Mouse (Mus musculus) lung, embryonic 14.5 days (tissue): ENCODE results near the gene Tbx6. TPM values are rescaled to one million over a fixed set of nuclear protein-coding genes. Genes with fewer than 3 reads are reported as not detected.

Experiments used
- ATAC-seq: fragments of 200-750 bp; cut with Nextera tagmentation; 2 replicates; pipeline ENCODE4 v1.8.0; 2017; ENCODE audit warnings: mild to moderate bottlenecking, moderate TSS enrichment, moderate library complexity; ENCODE audit not compliant: insufficient read depth
- DNase-seq: peaks from one replicate; pipeline ENCODE4 v3.0.0-alpha.2; 2015
- H3K27ac ChIP-seq: fragments of 300-500 bp; sonication (generic); 2 replicates; pipeline ENCODE4 v1.5.1; 2014; ENCODE audit warnings: low read depth, mild to moderate bottlenecking, moderate library complexity
- H3K27me3 ChIP-seq: fragments of 300-500 bp; sonication (generic); 2 replicates; pipeline ENCODE4 v1.6.1; 2014; ENCODE audit warnings: low read length, control low read depth; ENCODE audit not compliant: insufficient read depth
- H3K36me3 ChIP-seq: fragments of 300-500 bp; sonication (generic); 2 replicates; pipeline ENCODE4 v1.6.1; 2014; ENCODE audit warnings: control low read depth; ENCODE audit not compliant: insufficient read depth
- H3K4me1 ChIP-seq: fragments of 300-500 bp; sonication (generic); 2 replicates; pipeline ENCODE4 v1.6.1; 2014; ENCODE audit warnings: antibody characterized with exemption, control low read depth; ENCODE audit not compliant: insufficient read depth
- H3K4me2 ChIP-seq: fragments of 300-500 bp; sonication (generic); 2 replicates; pipeline ENCODE4 v1.6.1; 2014; ENCODE audit warnings: mild to moderate bottlenecking
- H3K4me3 ChIP-seq: fragments of 300-500 bp; sonication (generic); 2 replicates; pipeline ENCODE4 v1.5.1; 2014; ENCODE audit warnings: low read depth, low read length
- H3K9ac ChIP-seq: fragments of 300-500 bp; sonication (generic); 2 replicates; pipeline ENCODE4 v1.6.1; 2014
- H3K9me3 ChIP-seq: fragments of 300-500 bp; sonication (generic); 2 replicates; pipeline ENCODE4 v1.6.1; 2016; ENCODE audit warnings: low read depth, low read length, control low read depth
- CTCF ChIP-seq: IDR thresholded peaks from 2 replicates; pipeline ENCODE4 v1.5.1; 2016; ENCODE audit warnings: antibody characterized with exemption, low read depth
- WGBS: fragments of 180-500 bp; shearing (Covaris S2); extraction: QIAGEN DNeasy Blood & Tissue Kit; methylation state at CpG from one replicate; pipeline ENCODE4 v1.1.7; 2014; 5-methylcytosine and 5-hydroxymethylcytosine counted together
- polyA plus RNA-seq: library from polyadenylated mRNA; unstranded; fragments of >200 nt; fragmentation: Nextera tagmentation; extraction: Ambion mirVana; gene quantifications from 2 replicates; pipeline ENCODE4 v1.2.1, GENCODE M21; 2014

Gene Tbx6
- polyA plus RNA-seq, 1 experiment from 2014 or later, result not detected

GRCm38 (mm10) chr7:126806956-126807355 lies 25.7 kb downstream of the Tbx6 start:
- Histone ChIP-seq H3K4me3 (no peak overlapping the region), H3K9me3 (no peaks in the 10 kb centered on the region), H3K27ac (no peak overlapping the region), H3K36me3 (peaks cover 16% of the 10 kb centered on the region; the same call in 1 of the 2 replicates), H3K4me1 (peaks cover 18% of the 10 kb centered on the region), H3K27me3 (no peaks in the 10 kb centered on the region), H3K4me2 (peak overlapping the region; percentile 10), H3K9ac (peak overlapping the region; percentile 29)
- 59% methylated on average over 6 of the region's 6 CpGs for WGBS
- DNase-seq, result peak; percentile 68
- no peak for ATAC-seq
- TF ChIP-seq CTCF, result no peak

GRCm38 (mm10) chr7:126807405-126807804 lies 26.1 kb downstream of the Tbx6 start:
- ATAC-seq (no peak), DNase-seq (no peak)
- no peak for TF ChIP-seq CTCF
- no peaks in the 10 kb centered on the region for H3K9me3 ChIP-seq
- peaks cover 18% of the 10 kb centered on the region for H3K4me1 ChIP-seq
- peak overlapping the region; percentile 92 for H3K4me2 ChIP-seq
- H3K9ac ChIP-seq, result peak overlapping the region; percentile 72
- H3K36me3 ChIP-seq, result peaks cover 16% of the 10 kb centered on the region; the same call in 1 of the 2 replicates
- H3K27ac ChIP-seq, result no peak overlapping the region
- WGBS, result 54% methylated on average over 4 of the region's 4 CpGs
- H3K27me3 ChIP-seq, result no peaks in the 10 kb centered on the region
- H3K4me3 ChIP-seq, result peak overlapping the region; percentile 73

GRCm38 (mm10) chr7:126808703-126809455 lies 27.6 kb downstream of the Tbx6 start:
- peak overlapping the region; percentile 72 for H3K9ac ChIP-seq
- peak overlapping the region; percentile 73 for H3K4me3 ChIP-seq
- peak overlapping the region; percentile 92 for H3K4me2 ChIP-seq
- DNase-seq, result peak; percentile 97
- under 1% methylated on average over 43 of the region's 43 CpGs for WGBS
- no peaks in the 10 kb centered on the region for H3K9me3 ChIP-seq
- peak; percentile 21; the same call in 1 of the 2 replicates for TF ChIP-seq CTCF
- H3K27ac ChIP-seq, result peak overlapping the region; percentile 83
- H3K27me3 ChIP-seq, result no peaks in the 10 kb centered on the region
- peaks cover 11% of the 10 kb centered on the region; the same call in 1 of the 2 replicates for H3K36me3 ChIP-seq
- peak; percentile 96 for ATAC-seq
- peaks cover 18% of the 10 kb centered on the region for H3K4me1 ChIP-seq

GRCm38 (mm10) chr7:126809723-126810369 lies 28.6 kb downstream of the Tbx6 start:
- peak overlapping the region; percentile 72 for H3K9ac ChIP-seq
- ATAC-seq (no peak), DNase-seq (no peak)
- peak overlapping the region; percentile 83 for H3K27ac ChIP-seq
- no peaks in the 10 kb centered on the region for H3K9me3 ChIP-seq
- WGBS, result 46% methylated on average over 5 of the region's 5 CpGs
- TF ChIP-seq CTCF, result no peak
- peaks cover 7% of the 10 kb centered on the region; the same call in 1 of the 2 replicates for H3K36me3 ChIP-seq
- peaks cover 18% of the 10 kb centered on the region for H3K4me1 ChIP-seq
- H3K4me2 ChIP-seq, result peak overlapping the region; percentile 92
- H3K4me3 ChIP-seq, result peak overlapping the region; percentile 73; the same call in 1 of the 2 replicates
- no peaks in the 10 kb centered on the region for H3K27me3 ChIP-seq

GRCm38 (mm10) chr7:126815726-126816222 lies 34.5 kb downstream of the Tbx6 start:
- ATAC-seq (no peak), DNase-seq (no peak)
- no peak for TF ChIP-seq CTCF
- Histone ChIP-seq H3K4me2 (no peak overlapping the region), H3K27ac (no peak overlapping the region), H3K4me1 (no peaks in the 10 kb centered on the region), H3K36me3 (no peaks in the 10 kb centered on the region), H3K4me3 (no peak overlapping the region), H3K9ac (no peak overlapping the region), H3K27me3 (no peaks in the 10 kb centered on the region), H3K9me3 (no peaks in the 10 kb centered on the region)
- 51% methylated on average over 8 of the region's 8 CpGs for WGBS

- Histone ChIP-seq H3K4me3 (no peak overlapping the region), H3K4me2 (no peak overlapping the region), H3K9ac (no peak overlapping the region), H3K27ac (no peak overlapping the region), H3K4me1 (no peaks in the 10 kb centered on the region), H3K9me3 (no peaks in the 10 kb centered on the region), H3K27me3 (no peaks in the 10 kb centered on the region), H3K36me3 (no peaks in the 10 kb centered on the region)
- no peak for TF ChIP-seq CTCF
- DNase-seq, result peak; percentile 25
- WGBS, result 75% methylated on average over 8 of the region's 8 CpGs
- ATAC-seq, result no peak
These were observed 35.2 kb downstream of the Tbx6 start for GRCm38 (mm10) chr7:126816494-126816893.

- Histone ChIP-seq H3K27ac (no peak overlapping the region), H3K4me1 (no peaks in the 10 kb centered on the region), H3K9ac (no peak overlapping the region), H3K4me2 (no peak overlapping the region), H3K4me3 (no peak overlapping the region), H3K36me3 (no peaks in the 10 kb centered on the region), H3K27me3 (peaks cover 7% of the 10 kb centered on the region), H3K9me3 (no peaks in the 10 kb centered on the region)
- DNase-seq, result no peak
- no peak for ATAC-seq
- TF ChIP-seq CTCF, result no peak
- 70% methylated on average over 7 of the region's 7 CpGs for WGBS
These were observed 36.3 kb downstream of the Tbx6 start for GRCm38 (mm10) chr7:126817595-126817994.
